12 mouse cellular contexts compared by ENCODE assay signal in the genomic region with DNA sequence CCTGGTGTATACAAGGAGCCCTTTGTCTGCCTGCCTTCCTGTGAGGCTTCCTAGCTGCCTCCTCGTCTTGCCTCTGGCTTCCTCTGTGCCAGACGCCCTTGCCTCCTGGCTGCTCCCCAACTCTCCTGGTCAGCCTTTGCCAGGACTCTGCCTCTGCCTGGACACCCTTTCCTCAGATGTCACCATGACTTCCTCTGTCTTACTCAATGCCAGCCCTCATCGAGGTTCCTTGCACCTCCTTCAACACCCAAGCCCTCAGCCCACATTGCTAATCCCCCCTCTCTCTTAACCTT. TPM values are rescaled to one million over a fixed set of nuclear protein-coding genes. Genes with fewer than 3 reads are reported as not detected.
A peak's percentile ranks its signal among the peaks of the same experiment; 100 is the strongest.
DNase-seq lines count a peak whose midpoint lies in the region; ATAC-seq lines count a peak whose summit lies in the region.
"Had no signal": no experiment of that assay in that cellular context is flagged by ENCODE, and none has a peak within 500 bp of the region (broad histone marks: within the 10 kb centered on the region; RNA-seq: fewer than 3 reads in every experiment).

No protein-coding gene starts in this region.

- H3K9me3 ChIP-seq in heart, embryonic 10.5 days: no peaks in the 10 kb centered on the region
- H3K9me3 ChIP-seq in midbrain, embryonic 16.5 days (replicated peaks; ENCODE audit: control insufficient read depth, low read length, poor library complexity, severe bottlenecking): no peaks in the 10 kb centered on the region

- H3K9ac ChIP-seq in midbrain, embryonic 16.5 days (ENCODE audit: low read depth, low read length): no peak overlapping the region

- no peak for ATAC-seq in midbrain, embryonic 16.5 days

- H3K4me3 ChIP-seq in heart, embryonic 10.5 days: no peak overlapping the region
- H3K4me3 ChIP-seq in midbrain, embryonic 16.5 days (ENCODE audit: low read depth, low read length): no peak overlapping the region

- peak; percentile 6 to 19 for DNase-seq in heart, postnatal 10 days
- no peak for DNase-seq in heart, embryonic 10.5 days (ENCODE audit: low spot score)
- peak; percentile 25 for DNase-seq in testis, postnatal 14 days (ENCODE audit: low spot score)
- DNase-seq in testis, postnatal 10 days (ENCODE audit: low spot score): no peak
- peak; percentile 64 to 81 for DNase-seq in kidney, postnatal 25 days
- DNase-seq in ovary, postnatal 36 days (ENCODE audit: low spot score): no peak
- DNase-seq: cerebellum, adult 2 months; gastrocnemius, postnatal 25 days; retina, postnatal 1 day had no signal

- WGBS in heart, embryonic 10.5 days: 39% methylated on average over 3 of the region's 3 CpGs
- WGBS in midbrain, embryonic 16.5 days: 52% methylated on average over 3 of the region's 3 CpGs

- H3K4me2 ChIP-seq in midbrain, embryonic 16.5 days (ENCODE audit: low read length): no peak overlapping the region

- no peaks in the 10 kb centered on the region for H3K36me3 ChIP-seq in heart, embryonic 10.5 days
- H3K36me3 ChIP-seq in midbrain, embryonic 16.5 days (ENCODE audit: control insufficient read depth, insufficient read depth, low read length): no peaks in the 10 kb centered on the region

- intact Hi-C loops in heart, postnatal 10 days (cut with DNase I): loop anchor here (5.0 to 10.0 kb wide), 4 partner anchors 41 to 293 kb away; a partner anchor contains a TSS

- H3K27ac ChIP-seq in heart, embryonic 10.5 days: no peak overlapping the region
- H3K27ac ChIP-seq in midbrain, embryonic 16.5 days (ENCODE audit: low read length): no peak overlapping the region

- H3K27me3 ChIP-seq in heart, embryonic 10.5 days (ENCODE audit: insufficient read depth, poor library complexity, severe bottlenecking): peaks cover 20% of the 10 kb centered on the region; the same call in 1 of the 2 replicates
- H3K27me3 ChIP-seq in midbrain, embryonic 16.5 days (ENCODE audit: control insufficient read depth, insufficient read depth, low read depth, low read length): no peaks in the 10 kb centered on the region

- H3K4me1 ChIP-seq in heart, embryonic 10.5 days: peaks cover 5% of the 10 kb centered on the region; the same call in 1 of the 2 replicates
- H3K4me1 ChIP-seq in midbrain, embryonic 16.5 days (ENCODE audit: control insufficient read depth, insufficient read depth, low read length): no peaks in the 10 kb centered on the region

RNA-seq across cellular contexts. Expression of a gene that starts 0.9 kb away (rescaled TPM):
- total RNA-seq in heart, postnatal 10 days (2021): under 1 TPM in 1 of 2 experiments, not detected in 1; 0.69 TPM
- polyA plus RNA-seq in heart, embryonic 10.5 days (2016; fragmentation: Nextera tagmentation; extraction: Ambion mirVana): 0.19 and 0.36 TPM in 2 replicates
- polyA plus RNA-seq in midbrain, embryonic 16.5 days (2015; fragmentation: Nextera tagmentation; extraction: Ambion mirVana): not detected in 2 replicates
- total RNA-seq: left cerebral cortex, adult 18-20 months had no signal
- polyA plus RNA-seq: stomach, embryonic 14.5 days had no signal

RNA-seq across cellular contexts. Expression of a gene that starts 44.3 kb away (rescaled TPM):
- 10 to 100 TPM; 11.8 to 14.8 TPM for total RNA-seq in heart, postnatal 10 days (2021)
- 3.5 and 7.2 TPM in 2 replicates for polyA plus RNA-seq in heart, embryonic 10.5 days (2016; fragmentation: Nextera tagmentation; extraction: Ambion mirVana)
- 7.2 and 9.5 TPM in 2 replicates for polyA plus RNA-seq in midbrain, embryonic 16.5 days (2015; fragmentation: Nextera tagmentation; extraction: Ambion mirVana)

RNA-seq across cellular contexts. Expression of a gene that starts 59.5 kb away (rescaled TPM):
- total RNA-seq in heart, postnatal 10 days (2021): 10 to 100 TPM in 1 of 2 experiments, 1 to 10 TPM in 1; 2.7 to 11.2 TPM
- polyA plus RNA-seq in heart, embryonic 10.5 days (2016; fragmentation: Nextera tagmentation; extraction: Ambion mirVana): 0.18 and 0.35 TPM in 2 replicates
- polyA plus RNA-seq in midbrain, embryonic 16.5 days (2015; fragmentation: Nextera tagmentation; extraction: Ambion mirVana): 0.92 and 1.4 TPM in 2 replicates

Comparison
In these comparisons a context has a peak if more than half of its experiments do, and no peak if none do; other contexts are left out.
1. DNase-seq: peak in heart, postnatal 10 days (2 of 2), testis, postnatal 14 days (single experiment) and kidney, postnatal 25 days (2 of 2); none in heart, embryonic 10.5 days (single experiment), testis, postnatal 10 days (single experiment) and ovary, postnatal 36 days (single experiment).